Mouse (Mus musculus) ZHBTc4 (cell line): ENCODE data around the gene 1700012B09Rik.

Experiments used
- DNase-seq: peaks from one replicate; pipeline ENCODE4 v3.0.0-alpha.2; 2011; ENCODE audit warnings: low read depth, low spot score

1700012B09Rik gene

GRCm38 (mm10) chr9:14770803-14771471 lies at the start of gene 1700012B09Rik:
TSS of gene 1700012B09Rik (minus strand) at chr9:14771030.
- DNase-seq, result peak; percentile 60

GRCm38 (mm10) chr9:14810111-14810510 lies 39.3 kb upstream of the 1700012B09Rik start:
- DNase-seq, result no peak

- DNase-seq, result no peak
Measured at GRCm38 (mm10) chr9:14806786-14807185, 36.0 kb upstream of the 1700012B09Rik start.

GRCm38 (mm10) chr9:14805714-14806113 lies 34.9 kb upstream of the 1700012B09Rik start:
- no peak for DNase-seq

- DNase-seq, result no peak
Measured at GRCm38 (mm10) chr9:14787356-14787755, 16.5 kb upstream of the 1700012B09Rik start.

GRCm38 (mm10) chr9:14784039-14785002 lies 13.5 kb upstream of the 1700012B09Rik start, which contains the start of the genes Mre11a and Ankrd49:
TSS of gene Mre11a (plus strand) at chr9:14784654.
TSS of gene Ankrd49 (minus strand) at chr9:14784856.
- peak; percentile 99 for DNase-seq

- peak; percentile 55 for DNase-seq
Measured at GRCm38 (mm10) chr9:14778341-14778740, 7.5 kb upstream of the 1700012B09Rik start.

GRCm38 (mm10) chr9:14773813-14774212 lies 3.0 kb upstream of the 1700012B09Rik start:
- DNase-seq, result no peak

- no peak for DNase-seq
Measured at GRCm38 (mm10) chr9:14772074-14772473, 1.2 kb upstream of the 1700012B09Rik start.

- DNase-seq, result no peak
Measured at GRCm38 (mm10) chr9:14769811-14770210, 1.0 kb downstream of the 1700012B09Rik start.

GRCm38 (mm10) chr9:14764765-14765164 lies 6.1 kb downstream of the 1700012B09Rik start:
- peak; percentile 52 for DNase-seq

- no peak for DNase-seq
Measured at GRCm38 (mm10) chr9:14759261-14759660, 11.6 kb downstream of the 1700012B09Rik start.

- DNase-seq, result no peak
Measured at GRCm38 (mm10) chr9:14758590-14758989, 12.2 kb downstream of the 1700012B09Rik start.

GRCm38 (mm10) chr9:14754469-14754868 lies 16.4 kb downstream of the 1700012B09Rik start:
- DNase-seq, result no peak

- DNase-seq, result no peak
Measured at GRCm38 (mm10) chr9:14753947-14754346, 16.9 kb downstream of the 1700012B09Rik start.

GRCm38 (mm10) chr9:14752001-14752522 lies 18.8 kb downstream of the 1700012B09Rik start, which contains the start of gene Fut4:
TSS of gene Fut4 (minus strand) at chr9:14752393.
- DNase-seq, result peak; percentile 47

GRCm38 (mm10) chr9:14751503-14752000 lies 19.3 kb downstream of the 1700012B09Rik start:
- DNase-seq, result peak; percentile 52

- DNase-seq, result peak; percentile 41
Measured at GRCm38 (mm10) chr9:14750901-14751502, 19.8 kb downstream of the 1700012B09Rik start.

GRCm38 (mm10) chr9:14740151-14740924 lies 30.5 kb downstream of the 1700012B09Rik start, which contains the start of gene Piwil4:
TSS of gene Piwil4 (minus strand) at chr9:14740733.
- DNase-seq, result no peak

GRCm38 (mm10) chr9:14739498-14740150 lies 31.2 kb downstream of the 1700012B09Rik start:
- no peak for DNase-seq
